Mouse (Mus musculus) brain, embryonic 14.5 days (tissue): ENCODE measurements around the gene Xpr1.

Experiments
- CTCF ChIP-seq: fragments of 200-500 bp; IDR thresholded peaks from 2 replicates; pipeline ENCODE4 v1.5.1; 2012; ENCODE audit warnings: inconsistent platforms, mild to moderate bottlenecking, moderate library complexity, borderline replicate concordance; ENCODE audit not compliant: insufficient read depth, insufficient read length; ENCODE audit errors: extremely low read depth
- POLR2A ChIP-seq: fragments of 200-500 bp; IDR thresholded peaks from 2 replicates; pipeline ENCODE4 v1.6.1; 2012; ENCODE audit warnings: mild to moderate bottlenecking, inconsistent platforms, borderline replicate concordance; ENCODE audit not compliant: poor library complexity, insufficient read depth, insufficient read length, severe bottlenecking; ENCODE audit errors: extremely low read depth

- TF ChIP-seq CTCF (no peak), POLR2A (no peak)
These were observed 4.8 kb upstream of the Xpr1 start for GRCm38 (mm10) chr1:155422022-155422421.
